Mouse (Mus musculus) intestine, embryonic 16.5 days (tissue): ENCODE measurements around the gene Cdk14. TPM values are rescaled to one million over a fixed set of nuclear protein-coding genes. Genes with fewer than 3 reads are reported as not detected.
"Not testable (repeated sequence)": the region's sequence is repeated elsewhere in the genome, so short reads cannot be mapped to it uniquely, and the experiment has no call there.

Source experiments
- ATAC-seq: fragments of 200-750 bp; cut with Nextera tagmentation; 2 replicates; pipeline ENCODE4 v1.8.0; 2017; ENCODE audit warnings: moderate TSS enrichment, moderate library complexity
- H3K27ac ChIP-seq: fragments of 300-500 bp; sonication (generic); 2 replicates; pipeline ENCODE4 v1.5.1; 2014; ENCODE audit warnings: mild to moderate bottlenecking, low read length
- H3K27me3 ChIP-seq: fragments of 300-500 bp; sonication (generic); replicated peaks from 2 replicates; pipeline ENCODE4 v1.6.1; 2014; ENCODE audit warnings: low read length, control low read depth, mixed read lengths; ENCODE audit not compliant: control insufficient read depth, insufficient read depth
- H3K36me3 ChIP-seq: fragments of 300-500 bp; sonication (generic); 2 replicates; pipeline ENCODE4 v1.6.1; 2014; ENCODE audit warnings: low read length, control low read depth; ENCODE audit not compliant: control insufficient read depth, insufficient read depth
- H3K4me1 ChIP-seq: fragments of 300-500 bp; sonication (generic); 2 replicates; pipeline ENCODE4 v1.6.1; 2014; ENCODE audit warnings: low read length, control low read depth, mixed read lengths; ENCODE audit not compliant: control insufficient read depth, insufficient read depth
- H3K4me2 ChIP-seq: fragments of 300-500 bp; sonication (generic); 2 replicates; pipeline ENCODE4 v1.6.1; 2014; ENCODE audit warnings: low read depth, low read length, control low read depth
- H3K4me3 ChIP-seq: fragments of 300-500 bp; sonication (generic); 2 replicates; pipeline ENCODE4 v1.5.1; 2014; ENCODE audit warnings: mild to moderate bottlenecking, low read length
- H3K9ac ChIP-seq: fragments of 300-500 bp; sonication (generic); 2 replicates; pipeline ENCODE4 v1.6.1; 2014; ENCODE audit warnings: low read depth, low read length
- H3K9me3 ChIP-seq: fragments of 300-500 bp; sonication (generic); 2 replicates; pipeline ENCODE4 v1.6.1; 2016; ENCODE audit warnings: low read length, control low read depth; ENCODE audit not compliant: control insufficient read depth
- WGBS: fragments of 180-500 bp; shearing (Covaris S2); extraction: QIAGEN DNeasy Blood & Tissue Kit; methylation state at CpG from one replicate; pipeline ENCODE4 v1.1.7; 2014; 5-methylcytosine and 5-hydroxymethylcytosine counted together
- polyA plus RNA-seq: library from polyadenylated mRNA; unstranded; fragments of >200 nt; fragmentation: Nextera tagmentation; extraction: Ambion mirVana; gene quantifications from 2 replicates; pipeline ENCODE4 v1.2.1, GENCODE M21; 2015

The Cdk14 gene
- polyA plus RNA-seq, 1 experiment from 2014 or later: 8.9 TPM

DNA sequence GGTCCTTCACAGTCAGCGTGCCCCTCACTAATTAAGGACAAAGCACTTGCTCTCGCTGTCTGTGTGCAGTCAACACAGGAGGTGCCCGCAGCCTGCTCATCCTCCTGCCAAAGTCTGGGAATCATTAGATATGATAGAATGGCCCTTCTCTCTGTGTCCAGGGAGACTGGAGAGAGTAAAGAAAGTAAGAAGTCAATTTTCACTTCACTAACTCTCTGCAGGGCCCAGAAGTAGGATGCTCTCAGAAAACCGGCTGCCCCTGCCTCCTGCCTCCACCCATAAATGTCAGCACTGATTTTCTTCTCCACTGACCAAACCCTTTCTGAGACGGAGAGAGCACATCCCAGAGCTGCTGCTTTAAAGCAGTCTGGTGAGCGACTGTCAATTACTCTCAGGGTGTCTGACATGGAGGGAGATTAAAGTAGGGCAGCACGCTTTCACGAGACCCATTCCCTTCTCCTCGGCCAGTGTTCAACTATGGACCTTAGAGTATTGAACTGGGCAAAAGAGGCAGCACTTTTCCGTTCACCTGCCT lies 89.1 kb downstream of the Cdk14 start:
- Histone ChIP-seq H3K9me3 (no peaks in the 10 kb centered on the region), H3K4me3 (no peak overlapping the region), H3K27ac (no peak overlapping the region), H3K9ac (no peak overlapping the region), H3K4me2 (no peak overlapping the region), H3K36me3 (no peaks in the 10 kb centered on the region), H3K27me3 (no peaks in the 10 kb centered on the region), H3K4me1 (no peaks in the 10 kb centered on the region)
- 74% methylated on average over 10 of the region's 10 CpGs for WGBS
- no peak for ATAC-seq

DNA sequence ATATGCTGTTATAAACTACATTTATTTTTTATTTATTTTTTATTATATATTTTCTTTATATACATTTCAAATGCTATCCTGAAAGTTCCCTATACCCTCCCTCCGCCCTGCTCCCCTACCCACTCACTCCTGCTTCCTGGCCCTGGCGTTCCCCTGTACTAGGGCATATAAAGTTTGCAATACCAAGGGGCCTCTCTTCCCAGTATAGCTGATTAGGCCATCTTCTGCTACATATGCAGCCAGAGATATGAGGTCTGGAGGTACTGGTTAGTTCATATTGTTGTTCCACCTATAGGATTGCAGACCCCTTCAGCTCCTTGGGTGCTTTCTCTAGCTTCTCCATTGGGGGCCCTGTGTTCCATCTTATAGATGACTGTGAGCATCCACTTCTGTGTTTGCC lies 91.1 kb downstream of the Cdk14 start:
- H3K4me2 ChIP-seq, ATAC-seq, H3K27ac ChIP-seq, H3K9ac ChIP-seq, H3K4me3 ChIP-seq, H3K36me3 ChIP-seq, H3K4me1 ChIP-seq, H3K27me3 ChIP-seq, H3K9me3 ChIP-seq: not testable (repeated sequence)
- 97% methylated on average over 2 of the region's 2 CpGs for WGBS

DNA sequence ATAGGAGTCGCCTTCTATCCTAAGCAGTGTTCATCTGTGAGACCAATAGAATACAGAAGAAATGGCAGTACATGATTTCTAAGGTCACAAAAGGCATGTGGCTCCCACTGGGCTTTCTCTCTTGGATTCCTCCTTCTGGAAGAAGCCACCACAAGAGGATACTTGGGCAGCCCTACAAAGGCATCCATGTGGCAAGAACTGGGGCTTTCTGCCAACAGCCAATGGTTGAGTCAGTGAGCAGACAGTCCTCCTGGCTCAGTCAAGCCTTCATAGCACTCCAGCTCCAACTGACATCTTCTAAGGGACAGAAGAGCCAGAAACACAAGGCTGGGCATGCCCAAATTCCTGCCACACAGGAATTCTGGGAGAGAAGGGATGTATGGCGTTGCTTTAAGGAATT lies 93.4 kb downstream of the Cdk14 start:
- Histone ChIP-seq H3K9ac (no peak overlapping the region), H3K27me3 (no peaks in the 10 kb centered on the region), H3K4me1 (no peaks in the 10 kb centered on the region), H3K36me3 (no peaks in the 10 kb centered on the region), H3K4me3 (no peak overlapping the region), H3K4me2 (no peak overlapping the region), H3K27ac (no peak overlapping the region), H3K9me3 (no peaks in the 10 kb centered on the region)
- no peak for ATAC-seq
- 89% methylated on average over 2 of the region's 2 CpGs for WGBS

DNA sequence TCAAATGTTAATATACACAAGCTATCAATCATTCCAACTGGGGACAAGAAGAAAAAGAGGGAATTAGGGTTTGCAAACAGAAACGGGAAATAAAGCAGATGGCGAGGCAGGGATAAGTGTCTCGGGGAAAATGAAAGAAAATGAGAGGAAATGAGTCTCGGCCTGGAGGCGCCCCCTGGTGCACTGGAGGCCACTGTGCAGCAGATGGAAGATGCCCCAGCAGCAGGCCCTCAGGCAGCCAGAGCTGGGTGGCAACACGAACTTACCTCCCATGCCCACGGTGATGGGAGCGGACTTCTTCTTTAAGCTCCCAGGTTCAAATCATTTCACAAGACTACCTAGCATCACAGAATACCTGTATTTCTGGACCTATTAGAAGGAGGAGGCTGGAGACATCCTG lies 97.4 kb downstream of the Cdk14 start:
- WGBS: 81% methylated on average over 8 of the region's 8 CpGs
- Histone ChIP-seq H3K4me2 (no peak overlapping the region), H3K27ac (no peak overlapping the region), H3K9me3 (no peaks in the 10 kb centered on the region), H3K4me1 (peaks cover 9% of the 10 kb centered on the region), H3K9ac (no peak overlapping the region), H3K27me3 (no peaks in the 10 kb centered on the region), H3K36me3 (no peaks in the 10 kb centered on the region), H3K4me3 (no peak overlapping the region)
- ATAC-seq: no peak

DNA sequence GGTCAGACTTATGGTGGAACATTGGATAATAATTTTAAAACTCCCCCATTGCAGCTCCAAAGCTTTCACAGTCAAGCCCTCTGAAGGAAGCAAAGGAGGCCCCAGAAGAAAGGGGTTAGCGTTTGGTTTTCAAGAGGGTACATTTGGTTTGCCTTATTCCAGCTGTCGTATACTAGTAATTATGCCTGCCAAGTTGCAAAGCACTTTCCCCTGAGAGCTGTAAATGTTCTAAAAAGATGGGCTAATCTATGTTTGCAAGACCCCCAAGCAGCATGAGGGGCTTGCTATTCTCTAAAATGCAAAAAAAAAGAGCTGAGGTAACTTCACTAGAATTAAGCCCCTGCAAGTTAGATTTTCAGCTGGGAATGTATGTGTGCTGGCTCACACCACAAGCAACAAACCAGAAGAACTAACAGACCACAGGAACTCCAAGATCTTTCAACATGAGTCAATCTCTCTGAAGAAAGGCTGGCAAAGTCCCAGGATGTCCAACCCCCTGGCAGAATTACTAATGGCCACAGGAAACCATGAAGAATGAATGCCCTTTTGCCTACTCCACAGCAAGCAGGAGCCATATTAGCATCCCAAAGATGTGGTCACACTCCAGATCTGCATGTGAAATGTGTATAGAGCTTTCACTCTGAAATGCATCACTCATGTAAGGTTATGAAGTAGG lies 99.5 kb downstream of the Cdk14 start:
- ATAC-seq: peak; percentile 50; the same call in 1 of the 2 replicates
- Histone ChIP-seq H3K27me3 (no peaks in the 10 kb centered on the region), H3K4me1 (peaks cover 9% of the 10 kb centered on the region), H3K27ac (0 out of 2 replicates have a peak overlapping the region, but pooled peaks have one; percentile 42), H3K36me3 (no peaks in the 10 kb centered on the region), H3K4me2 (no peak overlapping the region; the same call in 1 of the 2 replicates), H3K4me3 (no peak overlapping the region), H3K9me3 (no peaks in the 10 kb centered on the region), H3K9ac (no peak overlapping the region)
- WGBS: 39% methylated on average over 2 of the region's 2 CpGs

DNA sequence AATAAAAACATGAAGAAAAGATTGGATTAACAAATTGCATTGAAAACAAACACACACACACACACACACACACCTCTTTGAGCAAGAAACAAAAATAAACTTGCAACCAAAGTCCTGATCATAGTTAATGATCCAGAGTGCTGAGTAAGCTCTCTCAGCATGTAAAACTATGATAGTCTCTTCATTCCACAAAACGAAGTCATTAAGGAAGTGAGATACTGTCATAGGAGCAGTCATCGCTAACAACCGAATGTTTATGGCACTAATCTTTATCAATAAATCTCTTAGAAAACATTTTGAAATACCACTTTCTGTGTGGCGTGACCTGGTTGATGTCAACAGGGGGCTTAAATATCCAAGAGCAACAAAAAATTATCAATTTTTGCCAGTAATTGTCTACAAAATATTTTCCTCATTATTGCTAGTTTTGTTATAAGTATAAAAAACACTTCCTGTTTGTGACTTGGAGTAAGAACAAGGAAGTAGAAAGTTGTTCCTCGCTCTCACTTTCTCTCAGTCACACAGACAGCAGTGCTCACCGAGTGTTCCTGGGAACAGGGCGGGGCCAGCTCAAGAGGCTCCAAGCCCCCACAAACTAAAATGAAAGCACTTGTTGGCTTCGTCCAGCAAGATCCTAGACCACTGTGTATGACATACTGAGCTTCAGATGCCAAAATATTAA lies 100.1 kb downstream of the Cdk14 start:
- peaks cover 9% of the 10 kb centered on the region for H3K4me1 ChIP-seq
- 54% methylated on average over 8 of the region's 8 CpGs for WGBS
- no peak overlapping the region; the same call in 1 of the 2 replicates for H3K4me2 ChIP-seq
- ATAC-seq: peak; percentile 81
- no peaks in the 10 kb centered on the region for H3K9me3 ChIP-seq
- no peak overlapping the region for H3K4me3 ChIP-seq
- no peaks in the 10 kb centered on the region for H3K27me3 ChIP-seq
- H3K27ac ChIP-seq: no peak overlapping the region
- no peak overlapping the region for H3K9ac ChIP-seq
- no peaks in the 10 kb centered on the region for H3K36me3 ChIP-seq

DNA sequence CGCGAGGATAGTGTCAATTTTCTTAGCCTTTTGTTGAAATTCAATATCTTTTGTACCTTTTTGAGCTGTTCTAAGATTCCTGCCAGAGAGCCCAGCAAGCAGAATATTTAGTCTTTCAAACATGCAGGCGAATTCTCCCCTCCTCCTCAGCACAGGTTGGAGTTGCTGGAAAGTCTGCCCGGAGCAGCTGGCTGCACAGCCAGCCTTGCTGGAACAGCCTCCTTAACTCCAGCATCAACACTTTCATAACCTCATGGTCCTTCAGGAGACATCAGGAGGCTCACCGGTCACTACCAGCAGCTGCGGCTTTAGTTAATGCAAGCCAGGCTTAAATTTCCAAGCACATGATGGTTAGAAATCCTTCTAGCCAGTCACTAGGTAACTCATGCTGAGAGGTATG lies 105.8 kb downstream of the Cdk14 start:
- Histone ChIP-seq H3K27me3 (no peaks in the 10 kb centered on the region), H3K4me3 (no peak overlapping the region), H3K9me3 (no peaks in the 10 kb centered on the region), H3K9ac (no peak overlapping the region), H3K27ac (no peak overlapping the region), H3K4me2 (no peak overlapping the region), H3K4me1 (0 out of 2 replicates have a peak, but pooled peaks cover 2% of the 10 kb centered on the region), H3K36me3 (no peaks in the 10 kb centered on the region)
- ATAC-seq: no peak
- WGBS: 69% methylated on average over 6 of the region's 6 CpGs

DNA sequence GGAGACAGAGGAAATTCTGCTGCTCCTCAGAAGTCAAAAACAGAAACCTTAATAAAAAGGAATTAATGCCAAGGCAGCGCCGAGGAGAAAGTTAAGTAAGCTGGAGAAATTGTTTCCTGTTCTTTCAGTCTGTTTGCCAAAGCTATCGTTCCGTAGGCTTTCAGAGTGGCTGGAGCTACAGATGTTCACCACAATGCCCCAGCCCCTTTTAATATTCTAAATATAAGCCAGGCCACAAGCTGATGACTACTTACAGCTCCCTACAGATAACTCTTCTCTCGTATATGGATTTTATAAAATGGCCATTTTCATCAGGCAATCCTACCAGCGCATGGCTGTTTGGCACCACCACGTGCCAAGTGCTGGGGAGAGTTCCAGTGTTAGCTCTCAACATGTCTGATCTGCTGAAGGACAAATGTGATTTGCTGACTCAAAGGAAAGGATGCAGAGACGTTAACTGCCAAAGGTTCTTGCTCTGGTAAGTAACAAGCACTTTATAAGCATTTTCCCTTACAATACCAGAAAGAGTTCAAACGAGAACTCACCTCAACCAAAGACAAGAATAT lies 106.8 kb downstream of the Cdk14 start:
- H3K4me3 ChIP-seq: no peak overlapping the region
- H3K27ac ChIP-seq: no peak overlapping the region
- no peak overlapping the region for H3K9ac ChIP-seq
- no peak for ATAC-seq
- 48% methylated on average over 9 of the region's 9 CpGs for WGBS
- H3K27me3 ChIP-seq: no peaks in the 10 kb centered on the region
- H3K36me3 ChIP-seq: no peaks in the 10 kb centered on the region
- H3K4me2 ChIP-seq: no peak overlapping the region
- no peaks in the 10 kb centered on the region for H3K9me3 ChIP-seq
- 0 out of 2 replicates have a peak, but pooled peaks cover 2% of the 10 kb centered on the region for H3K4me1 ChIP-seq

DNA sequence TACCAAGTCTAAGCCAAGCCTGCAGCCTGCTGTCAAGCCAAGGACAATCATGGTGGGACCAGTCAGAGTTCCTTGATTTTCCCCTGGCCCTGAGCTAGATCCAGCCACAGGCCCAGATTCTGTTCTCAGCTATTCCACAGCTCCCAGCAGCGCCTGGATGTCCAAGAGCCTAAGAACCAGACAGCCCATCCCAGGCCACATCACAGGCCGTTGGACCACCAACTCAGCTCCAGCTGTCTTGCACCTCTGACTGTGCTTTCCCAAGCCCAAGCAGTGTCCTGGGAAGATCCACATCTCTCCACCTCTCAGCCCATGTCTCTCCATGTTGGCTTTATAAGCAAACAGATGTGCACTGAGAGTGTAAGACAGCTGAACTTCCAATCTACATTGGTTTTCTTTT lies 114.8 kb downstream of the Cdk14 start:
- Histone ChIP-seq H3K4me3 (no peak overlapping the region), H3K27me3 (no peaks in the 10 kb centered on the region), H3K27ac (no peak overlapping the region), H3K36me3 (no peaks in the 10 kb centered on the region), H3K4me1 (no peaks in the 10 kb centered on the region), H3K9ac (no peak overlapping the region), H3K4me2 (no peak overlapping the region), H3K9me3 (no peaks in the 10 kb centered on the region)
- no peak for ATAC-seq
- WGBS: 95% methylated on average over 2 of the region's 2 CpGs
